Mouse (Mus musculus): ENCODE data around the gene Rnf220.

- TF ChIP-seq GATA1 (IDR thresholded peaks at IDR 0.05; ENCODE audit: borderline replicate concordance, low read length) (no peak), FLI1 (IDR thresholded peaks at IDR 0.05; ENCODE audit: low read length) (no peak)
Measured at GRCm38 (mm10) chr4:117280397-117280930, 216.4 kb downstream of the Rnf220 start.

Measured in megakaryocyte, embryonic 14.5 days (primary cell).